Comparison of ENCODE assay signal across 8 mouse cellular contexts in genomic region chr11:103268350-103268749, GRCm38 (mm10). TPM values are rescaled to one million over a fixed set of nuclear protein-coding genes. Genes with fewer than 3 reads are reported as not detected.
DNase-seq lines count a peak whose midpoint lies in the region; ATAC-seq and TF ChIP-seq lines count a peak whose summit lies in the region.

No protein-coding gene starts in this region.

- no peaks in the 10 kb centered on the region for H3K36me3 ChIP-seq in kidney, embryonic 16.5 days (ENCODE audit: insufficient read depth, low read length)
- H3K36me3 ChIP-seq in kidney, adult 2 months (ENCODE audit: control insufficient read depth, insufficient read depth, low read length): no peaks in the 10 kb centered on the region
- no peaks in the 10 kb centered on the region for H3K36me3 ChIP-seq in embryonic facial prominence, embryonic 15.5 days
- no peaks in the 10 kb centered on the region for H3K36me3 ChIP-seq in intestine, embryonic 16.5 days (ENCODE audit: control insufficient read depth, insufficient read depth, low read length)
- H3K36me3 ChIP-seq in neural tube, embryonic 12.5 days: no peaks in the 10 kb centered on the region

- peak overlapping the region; percentile 95 for H3K27ac ChIP-seq in kidney, embryonic 16.5 days (ENCODE audit: low read length)
- H3K27ac ChIP-seq in kidney, adult 2 months (ENCODE audit: insufficient read depth, low read depth, low read length): no peak overlapping the region
- H3K27ac ChIP-seq in embryonic facial prominence, embryonic 15.5 days (replicated peaks): peak overlapping the region; percentile 88
- no peak overlapping the region for H3K27ac ChIP-seq in intestine, embryonic 16.5 days (ENCODE audit: low read length)
- no peak overlapping the region; the same call in 1 of the 2 replicates for H3K27ac ChIP-seq in neural tube, embryonic 12.5 days

- 75% methylated on average over 4 of the region's 4 CpGs for WGBS in kidney, embryonic 16.5 days
- 75% methylated on average over 4 of the region's 4 CpGs for WGBS in kidney, adult 2 months
- 68% methylated on average over 4 of the region's 4 CpGs for WGBS in embryonic facial prominence, embryonic 15.5 days
- WGBS in intestine, embryonic 16.5 days: 74% methylated on average over 4 of the region's 4 CpGs
- WGBS in neural tube, embryonic 12.5 days: 83% methylated on average over 4 of the region's 4 CpGs

- peak overlapping the region; percentile 14; the same call in 1 of the 2 replicates for H3K9ac ChIP-seq in kidney, embryonic 16.5 days (replicated peaks; ENCODE audit: low read length)
- H3K9ac ChIP-seq in embryonic facial prominence, embryonic 15.5 days: no peak overlapping the region
- H3K9ac ChIP-seq in intestine, embryonic 16.5 days (ENCODE audit: low read depth, low read length): no peak overlapping the region; the same call in 1 of the 2 replicates
- no peak overlapping the region for H3K9ac ChIP-seq in neural tube, embryonic 12.5 days

- no peaks in the 10 kb centered on the region for H3K9me3 ChIP-seq in kidney, embryonic 16.5 days (ENCODE audit: low read length)
- no peaks in the 10 kb centered on the region for H3K9me3 ChIP-seq in embryonic facial prominence, embryonic 15.5 days (replicated peaks)
- H3K9me3 ChIP-seq in intestine, embryonic 16.5 days (ENCODE audit: control insufficient read depth, low read length): no peaks in the 10 kb centered on the region
- H3K9me3 ChIP-seq in neural tube, embryonic 12.5 days: no peaks in the 10 kb centered on the region

- H3K4me2 ChIP-seq in kidney, embryonic 16.5 days (replicated peaks; ENCODE audit: low read depth, low read length): peak overlapping the region; percentile 70; the same call in 1 of the 2 replicates
- peak overlapping the region; percentile 80 for H3K4me2 ChIP-seq in embryonic facial prominence, embryonic 15.5 days (replicated peaks)
- H3K4me2 ChIP-seq in intestine, embryonic 16.5 days (ENCODE audit: low read depth, low read length): 0 out of 2 replicates have a peak overlapping the region, but pooled peaks have one; percentile 50
- peak overlapping the region; percentile 77 for H3K4me2 ChIP-seq in neural tube, embryonic 12.5 days (replicated peaks)

- DNase-seq in kidney, adult 2 months: no peak
- no peak for DNase-seq in adrenal gland, postnatal 36 days
- DNase-seq in frontal cortex, postnatal 10 days (ENCODE audit: low spot score in 2 of 2): no peak
- DNase-seq in gastrocnemius, postnatal 25 days: no peak

- no peak for TF ChIP-seq POLR2A in kidney, adult 2 months (IDR thresholded peaks at IDR 0.05; ENCODE audit: low read depth, low read length)

- peaks cover 51% of the 10 kb centered on the region for H3K4me1 ChIP-seq in kidney, embryonic 16.5 days (ENCODE audit: insufficient read depth, low read length)
- peaks cover 23% of the 10 kb centered on the region; the same call in 1 of the 2 replicates for H3K4me1 ChIP-seq in kidney, adult 2 months (ENCODE audit: control insufficient read depth, insufficient read depth, low read length)
- H3K4me1 ChIP-seq in embryonic facial prominence, embryonic 15.5 days: peaks cover 53% of the 10 kb centered on the region
- peaks cover 13% of the 10 kb centered on the region for H3K4me1 ChIP-seq in intestine, embryonic 16.5 days (ENCODE audit: control insufficient read depth, insufficient read depth, low read length)
- peaks cover 30% of the 10 kb centered on the region for H3K4me1 ChIP-seq in neural tube, embryonic 12.5 days

- H3K27me3 ChIP-seq in kidney, embryonic 16.5 days (ENCODE audit: insufficient read depth, low read length): no peaks in the 10 kb centered on the region
- no peaks in the 10 kb centered on the region for H3K27me3 ChIP-seq in kidney, adult 2 months (replicated peaks; ENCODE audit: control insufficient read depth, insufficient read depth, low read length)
- H3K27me3 ChIP-seq in embryonic facial prominence, embryonic 15.5 days: no peaks in the 10 kb centered on the region
- H3K27me3 ChIP-seq in intestine, embryonic 16.5 days (replicated peaks; ENCODE audit: control insufficient read depth, insufficient read depth, low read length): no peaks in the 10 kb centered on the region
- H3K27me3 ChIP-seq in neural tube, embryonic 12.5 days (replicated peaks): no peaks in the 10 kb centered on the region

- ATAC-seq in kidney, embryonic 16.5 days (ENCODE audit: low FRiP score, low TSS enrichment): no peak
- ATAC-seq in embryonic facial prominence, embryonic 15.5 days (ENCODE audit: insufficient number of reproducible peaks, low FRiP score, low TSS enrichment, low read depth): no peak
- no peak for ATAC-seq in intestine, embryonic 16.5 days
- no peak for ATAC-seq in neural tube, embryonic 12.5 days (ENCODE audit: low FRiP score, low read depth)

- no peak overlapping the region for H3K4me3 ChIP-seq in kidney, embryonic 16.5 days (ENCODE audit: low read length)
- no peak overlapping the region for H3K4me3 ChIP-seq in kidney, adult 2 months (ENCODE audit: insufficient read depth, low read depth, low read length)
- H3K4me3 ChIP-seq in embryonic facial prominence, embryonic 15.5 days (replicated peaks): no peak overlapping the region
- no peak overlapping the region for H3K4me3 ChIP-seq in intestine, embryonic 16.5 days (ENCODE audit: low read length)
- no peak overlapping the region for H3K4me3 ChIP-seq in neural tube, embryonic 12.5 days

- TF ChIP-seq CTCF in kidney, adult 2 months (conservative IDR thresholded peaks at IDR 0.05; ENCODE audit: insufficient read depth, insufficient read length, low read depth, low read length): no peak

RNA-seq across cellular contexts. Expression of gene Map3k14, which starts 1.1 kb away (rescaled TPM):
- 5.3 and 6.7 TPM in 2 replicates for polyA plus RNA-seq in kidney, embryonic 16.5 days (2015; fragmentation: Nextera tagmentation; extraction: Ambion mirVana)
- polyA plus RNA-seq in kidney, adult 2 months (2012; rRNA removed): 8.0 and 8.6 TPM in 2 replicates
- polyA plus RNA-seq in embryonic facial prominence, embryonic 15.5 days (2015; fragmentation: Nextera tagmentation; extraction: Ambion mirVana): 5.1 and 5.3 TPM in 2 replicates
- 3.1 TPM in 2 replicates for polyA plus RNA-seq in intestine, embryonic 16.5 days (2015; fragmentation: Nextera tagmentation; extraction: Ambion mirVana)
- 3.9 and 4.8 TPM in 2 replicates for polyA plus RNA-seq in neural tube, embryonic 12.5 days (2016; fragmentation: Nextera tagmentation; extraction: Ambion mirVana)
- 1 to 10 TPM; 4.7 to 7.7 TPM for total RNA-seq in adrenal gland, postnatal 36 days (2021)
- 1 to 10 TPM; 2.8 to 4.1 TPM for total RNA-seq in gastrocnemius, postnatal 25 days (2021)

RNA-seq across cellular contexts. Expression of gene Spata32, which starts 50.1 kb away (rescaled TPM):
- polyA plus RNA-seq in kidney, embryonic 16.5 days (2015; fragmentation: Nextera tagmentation; extraction: Ambion mirVana): not detected in 2 replicates
- not detected in 2 replicates for polyA plus RNA-seq in kidney, adult 2 months (2012; rRNA removed)
- not detected in 2 replicates for polyA plus RNA-seq in embryonic facial prominence, embryonic 15.5 days (2015; fragmentation: Nextera tagmentation; extraction: Ambion mirVana)
- polyA plus RNA-seq in intestine, embryonic 16.5 days (2015; fragmentation: Nextera tagmentation; extraction: Ambion mirVana): not detected in 2 replicates
- polyA plus RNA-seq in neural tube, embryonic 12.5 days (2016; fragmentation: Nextera tagmentation; extraction: Ambion mirVana): 0.18 and 0.31 TPM in 2 replicates
- total RNA-seq in adrenal gland, postnatal 36 days (2021): not detected
- total RNA-seq in gastrocnemius, postnatal 25 days (2021): not detected

RNA-seq across cellular contexts. Expression of gene 1700023F06Rik, which starts 60.0 kb away (rescaled TPM):
- polyA plus RNA-seq in kidney, embryonic 16.5 days (2015; fragmentation: Nextera tagmentation; extraction: Ambion mirVana): 0.27 and 0.82 TPM in 2 replicates
- polyA plus RNA-seq in kidney, adult 2 months (2012; rRNA removed): 0.09 and 0.22 TPM in 2 replicates
- 1.4 and 2.0 TPM in 2 replicates for polyA plus RNA-seq in embryonic facial prominence, embryonic 15.5 days (2015; fragmentation: Nextera tagmentation; extraction: Ambion mirVana)
- 0.57 and 0.83 TPM in 2 replicates for polyA plus RNA-seq in intestine, embryonic 16.5 days (2015; fragmentation: Nextera tagmentation; extraction: Ambion mirVana)
- 0.39 and 0.47 TPM in 2 replicates for polyA plus RNA-seq in neural tube, embryonic 12.5 days (2016; fragmentation: Nextera tagmentation; extraction: Ambion mirVana)
- not detected for total RNA-seq in adrenal gland, postnatal 36 days (2021)
- not detected for total RNA-seq in gastrocnemius, postnatal 25 days (2021)

Comparison
In these comparisons a context has a peak if more than half of its experiments do, and no peak if none do; other contexts are left out.
1. H3K27ac ChIP-seq: peak in kidney, embryonic 16.5 days (single experiment) and embryonic facial prominence, embryonic 15.5 days (single experiment); none in kidney, adult 2 months (single experiment), intestine, embryonic 16.5 days (single experiment) and neural tube, embryonic 12.5 days (single experiment).
2. Peak in every context shown above with its lines, with median percentiles within 50 percentile points of each other: H3K4me2 ChIP-seq.